20 mouse cellular contexts compared by ENCODE assay signal in the genomic region with DNA sequence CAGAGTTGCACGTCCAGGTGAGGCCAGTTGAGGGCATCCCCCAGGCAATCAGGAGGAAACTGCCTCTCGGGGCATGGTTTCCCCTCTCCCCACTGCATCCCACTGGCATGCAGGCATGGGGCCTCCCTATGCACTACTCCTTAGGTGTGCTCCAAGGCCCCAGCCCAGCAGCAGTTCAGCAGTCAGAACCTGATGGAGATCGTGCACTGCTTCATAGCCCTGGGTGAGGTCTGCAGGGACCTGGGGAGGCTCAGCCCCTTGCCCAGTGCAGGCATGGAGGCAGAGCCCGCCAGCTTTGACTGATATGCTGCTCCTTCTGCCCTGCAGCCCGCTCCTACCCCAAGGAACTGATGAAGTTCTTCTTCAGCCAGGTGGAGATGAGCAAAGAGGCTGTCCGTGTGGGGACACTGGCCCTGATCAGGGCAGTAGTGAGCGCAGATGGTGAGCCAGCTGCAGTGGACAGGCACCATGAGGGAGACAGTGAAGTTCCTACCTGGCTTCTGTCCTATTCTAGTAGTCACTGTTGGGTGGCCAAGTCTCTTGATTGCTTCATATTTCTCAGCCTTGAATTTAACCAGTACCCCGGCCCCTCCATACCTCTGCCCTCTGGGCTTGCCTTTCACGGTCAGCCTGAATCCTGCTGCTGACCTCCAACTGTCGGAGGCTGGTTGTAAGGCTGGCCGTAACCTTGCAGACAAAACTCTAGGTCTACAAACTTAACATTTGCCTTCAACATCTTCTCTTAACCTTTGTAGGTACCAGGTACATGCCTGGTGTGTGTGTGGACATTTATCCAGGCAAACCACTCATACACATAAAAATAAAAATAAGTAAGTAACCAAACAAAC. TPM values are rescaled to one million over a fixed set of nuclear protein-coding genes. Genes with fewer than 3 reads are reported as not detected.
A peak's percentile ranks its signal among the peaks of the same experiment; 100 is the strongest.
DNase-seq lines count a peak whose midpoint lies in the region; ATAC-seq lines count a peak whose summit lies in the region.
"Had no signal": no experiment of that assay in that cellular context is flagged by ENCODE, and none has a peak within 500 bp of the region (broad histone marks: within the 10 kb centered on the region; RNA-seq: fewer than 3 reads in every experiment).

No protein-coding gene starts in this region.

- no peak overlapping the region for H3K4me2 ChIP-seq in hindbrain, embryonic 14.5 days (replicated peaks)
- no peak overlapping the region for H3K4me2 ChIP-seq in hindbrain, embryonic 13.5 days
- no peak overlapping the region for H3K4me2 ChIP-seq in limb, embryonic 13.5 days (replicated peaks)
- H3K4me2 ChIP-seq in midbrain, embryonic 16.5 days (ENCODE audit: low read length): no peak overlapping the region
- H3K4me2 ChIP-seq: heart, embryonic 13.5 days had no signal

- peaks cover 99% of the 10 kb centered on the region for H3K9me3 ChIP-seq in hindbrain, embryonic 14.5 days (ENCODE audit: control insufficient read depth, low read length)
- peaks cover 97% of the 10 kb centered on the region for H3K9me3 ChIP-seq in hindbrain, embryonic 13.5 days
- H3K9me3 ChIP-seq in megakaryocyte, embryonic 14.5 days: peaks cover 85% of the 10 kb centered on the region
- peaks cover 97% of the 10 kb centered on the region for H3K9me3 ChIP-seq in limb, embryonic 13.5 days
- peaks cover 97% of the 10 kb centered on the region for H3K9me3 ChIP-seq in midbrain, embryonic 16.5 days (replicated peaks; ENCODE audit: control insufficient read depth, low read length, poor library complexity, severe bottlenecking)

- H3K27ac ChIP-seq in hindbrain, embryonic 14.5 days: no peak overlapping the region
- H3K27ac ChIP-seq in hindbrain, embryonic 13.5 days: no peak overlapping the region
- no peak overlapping the region for H3K27ac ChIP-seq in limb, embryonic 13.5 days
- no peak overlapping the region for H3K27ac ChIP-seq in midbrain, embryonic 16.5 days (ENCODE audit: low read length)
- H3K27ac ChIP-seq: heart, embryonic 13.5 days had no signal

- no peak overlapping the region for H3K4me3 ChIP-seq in hindbrain, embryonic 14.5 days (replicated peaks; ENCODE audit: low read length)
- no peak overlapping the region for H3K4me3 ChIP-seq in hindbrain, embryonic 13.5 days
- peak overlapping the region; percentile 4 for H3K4me3 ChIP-seq in megakaryocyte, embryonic 14.5 days (replicated peaks)
- no peak overlapping the region for H3K4me3 ChIP-seq in limb, embryonic 13.5 days
- H3K4me3 ChIP-seq in midbrain, embryonic 16.5 days (ENCODE audit: low read depth, low read length): no peak overlapping the region
- H3K4me3 ChIP-seq: heart, embryonic 13.5 days had no signal

- no peaks in the 10 kb centered on the region for H3K4me1 ChIP-seq in hindbrain, embryonic 14.5 days (replicated peaks; ENCODE audit: control insufficient read depth, insufficient read depth, low read length)
- no peaks in the 10 kb centered on the region for H3K4me1 ChIP-seq in hindbrain, embryonic 13.5 days (replicated peaks)
- H3K4me1 ChIP-seq in megakaryocyte, embryonic 14.5 days: no peaks in the 10 kb centered on the region
- H3K4me1 ChIP-seq in limb, embryonic 13.5 days: no peaks in the 10 kb centered on the region
- no peaks in the 10 kb centered on the region for H3K4me1 ChIP-seq in midbrain, embryonic 16.5 days (ENCODE audit: control insufficient read depth, insufficient read depth, low read length)
- H3K4me1 ChIP-seq: heart, embryonic 13.5 days had no signal

- 68% methylated on average over 11 of the region's 11 CpGs for WGBS in hindbrain, embryonic 14.5 days
- 63% methylated on average over 11 of the region's 11 CpGs for WGBS in hindbrain, embryonic 13.5 days
- 65% methylated on average over 11 of the region's 11 CpGs for whole genome bisulfite sequencing in limb, embryonic 13.5 days
- WGBS in midbrain, embryonic 16.5 days: 65% methylated on average over 11 of the region's 11 CpGs

- DNase-seq in hindbrain, embryonic 14.5 days (ENCODE audit: low spot score): no peak
- no peak for DNase-seq in frontal cortex, postnatal 10 days (ENCODE audit: low spot score in 2 of 2)
- DNase-seq: adrenal gland, postnatal 10 days; cerebellum, adult 9-10 months; gastrocnemius, postnatal 25 days; kidney, adult 18-20 months; lung, adult 18-20 months; right cerebral cortex, adult 18-20 months; thymus, postnatal 4 days had no signal

- H3K36me3 ChIP-seq in hindbrain, embryonic 14.5 days (replicated peaks; ENCODE audit: control insufficient read depth, insufficient read depth): no peaks in the 10 kb centered on the region
- no peaks in the 10 kb centered on the region for H3K36me3 ChIP-seq in hindbrain, embryonic 13.5 days
- H3K36me3 ChIP-seq in megakaryocyte, embryonic 14.5 days (replicated peaks; ENCODE audit: low read length): no peaks in the 10 kb centered on the region
- H3K36me3 ChIP-seq in limb, embryonic 13.5 days: no peaks in the 10 kb centered on the region
- no peaks in the 10 kb centered on the region for H3K36me3 ChIP-seq in midbrain, embryonic 16.5 days (ENCODE audit: control insufficient read depth, insufficient read depth, low read length)
- H3K36me3 ChIP-seq: G1E; heart, embryonic 13.5 days had no signal

- H3K27me3 ChIP-seq in hindbrain, embryonic 14.5 days (ENCODE audit: control insufficient read depth, insufficient read depth, low read length): no peaks in the 10 kb centered on the region
- no peaks in the 10 kb centered on the region for H3K27me3 ChIP-seq in hindbrain, embryonic 13.5 days
- peaks cover 6% of the 10 kb centered on the region for H3K27me3 ChIP-seq in megakaryocyte, embryonic 14.5 days (replicated peaks)
- H3K27me3 ChIP-seq in limb, embryonic 13.5 days: no peaks in the 10 kb centered on the region
- no peaks in the 10 kb centered on the region for H3K27me3 ChIP-seq in midbrain, embryonic 16.5 days (ENCODE audit: control insufficient read depth, insufficient read depth, low read depth, low read length)
- H3K27me3 ChIP-seq: heart, embryonic 13.5 days had no signal

- 0 out of 2 replicates have a peak, but pooled peaks have one; percentile 6 for ATAC-seq in hindbrain, embryonic 14.5 days (ENCODE audit: low FRiP score)
- ATAC-seq in hindbrain, embryonic 13.5 days (ENCODE audit: low FRiP score): no peak
- ATAC-seq in megakaryocyte, adult 5-6 weeks (ENCODE audit: poor library complexity, severe bottlenecking): no peak
- 0 out of 2 replicates have a peak, but pooled peaks have one; percentile 1 for ATAC-seq in limb, embryonic 13.5 days (ENCODE audit: low FRiP score, low read depth)
- ATAC-seq in midbrain, embryonic 16.5 days: peak; percentile 5; the same call in 1 of the 2 replicates
- ATAC-seq: forebrain, embryonic 16.5 days had no signal

- H3K9ac ChIP-seq in hindbrain, embryonic 14.5 days: no peak overlapping the region
- no peak overlapping the region for H3K9ac ChIP-seq in hindbrain, embryonic 13.5 days
- no peak overlapping the region for H3K9ac ChIP-seq in limb, embryonic 13.5 days
- H3K9ac ChIP-seq in midbrain, embryonic 16.5 days (ENCODE audit: low read depth, low read length): no peak overlapping the region
- H3K9ac ChIP-seq: heart, embryonic 13.5 days had no signal

RNA-seq across cellular contexts. Expression of gene Mroh2a, which starts 8.5 kb away (rescaled TPM):
- 1.1 and 2.0 TPM in 2 replicates for polyA plus RNA-seq in hindbrain, embryonic 14.5 days (2014; fragmentation: Nextera tagmentation; extraction: Ambion mirVana)
- polyA plus RNA-seq in hindbrain, embryonic 13.5 days (2015; fragmentation: Nextera tagmentation; extraction: Ambion mirVana): 0.66 and 0.79 TPM in 2 replicates
- not detected in 2 replicates for polyA plus RNA-seq in megakaryocyte, embryonic 14.5 days (2012; ENCODE audit: insufficient read depth, low replicate concordance)
- 0.47 and 1.2 TPM in 2 replicates for total RNA-seq in megakaryocyte, adult 5-6 weeks (2015)
- 0.28 and 0.37 TPM in 2 replicates for total RNA-seq in megakaryocyte, adult 5-6 weeks (2017)
- polyA plus RNA-seq in limb, embryonic 13.5 days (2015; fragmentation: Nextera tagmentation; extraction: Ambion mirVana): 1.0 and 1.3 TPM in 2 replicates
- polyA plus RNA-seq in midbrain, embryonic 16.5 days (2015; fragmentation: Nextera tagmentation; extraction: Ambion mirVana): 0.75 and 0.92 TPM in 2 replicates
- total RNA-seq: gastrocnemius, postnatal 25 days had no signal
- polyA plus RNA-seq: G1E had no signal

RNA-seq across cellular contexts. Expression of gene Ugt1a1, which starts 23.5 kb away (rescaled TPM):
- not detected in 2 replicates for polyA plus RNA-seq in hindbrain, embryonic 14.5 days (2014; fragmentation: Nextera tagmentation; extraction: Ambion mirVana)
- not detected in 2 replicates for polyA plus RNA-seq in hindbrain, embryonic 13.5 days (2015; fragmentation: Nextera tagmentation; extraction: Ambion mirVana)
- not detected in 2 replicates for polyA plus RNA-seq in megakaryocyte, embryonic 14.5 days (2012; ENCODE audit: insufficient read depth, low replicate concordance)
- total RNA-seq in megakaryocyte, adult 5-6 weeks (2015): 0.29 and 1.1 TPM in 2 replicates
- total RNA-seq in megakaryocyte, adult 5-6 weeks (2017): 0.37 TPM in 1 of 2 replicates, not detected in the other
- 0.33 and 0.74 TPM in 2 replicates for polyA plus RNA-seq in limb, embryonic 13.5 days (2015; fragmentation: Nextera tagmentation; extraction: Ambion mirVana)
- polyA plus RNA-seq in midbrain, embryonic 16.5 days (2015; fragmentation: Nextera tagmentation; extraction: Ambion mirVana): not detected in 2 replicates
- total RNA-seq: layer of hippocampus, postnatal 10 days had no signal
- polyA plus RNA-seq: forebrain, embryonic 16.5 days; G1E; heart, embryonic 13.5 days; hindbrain, embryonic 11.5 days had no signal

RNA-seq across cellular contexts. Expression of gene Dnajb3, which starts 29.7 kb away (rescaled TPM):
- polyA plus RNA-seq in hindbrain, embryonic 14.5 days (2014; fragmentation: Nextera tagmentation; extraction: Ambion mirVana): 11.9 and 16.5 TPM in 2 replicates
- polyA plus RNA-seq in hindbrain, embryonic 13.5 days (2015; fragmentation: Nextera tagmentation; extraction: Ambion mirVana): 15.6 and 15.8 TPM in 2 replicates
- not detected in 2 replicates for polyA plus RNA-seq in megakaryocyte, embryonic 14.5 days (2012; ENCODE audit: insufficient read depth, low replicate concordance)
- 0.66 TPM in 1 of 2 replicates, not detected in the other for total RNA-seq in megakaryocyte, adult 5-6 weeks (2015)
- total RNA-seq in megakaryocyte, adult 5-6 weeks (2017): not detected in 2 replicates
- 13.1 and 13.3 TPM in 2 replicates for polyA plus RNA-seq in limb, embryonic 13.5 days (2015; fragmentation: Nextera tagmentation; extraction: Ambion mirVana)
- polyA plus RNA-seq in midbrain, embryonic 16.5 days (2015; fragmentation: Nextera tagmentation; extraction: Ambion mirVana): 12.8 and 13.1 TPM in 2 replicates
- polyA plus RNA-seq: G1E had no signal

RNA-seq across cellular contexts. Expression of gene Ugt1a2, which starts 34.9 kb away (rescaled TPM):
- not detected in 2 replicates for polyA plus RNA-seq in hindbrain, embryonic 14.5 days (2014; fragmentation: Nextera tagmentation; extraction: Ambion mirVana)
- not detected in 2 replicates for polyA plus RNA-seq in hindbrain, embryonic 13.5 days (2015; fragmentation: Nextera tagmentation; extraction: Ambion mirVana)
- polyA plus RNA-seq in megakaryocyte, embryonic 14.5 days (2012; ENCODE audit: insufficient read depth, low replicate concordance): not detected in 2 replicates
- 2.5 and 4.1 TPM in 2 replicates for total RNA-seq in megakaryocyte, adult 5-6 weeks (2015)
- 0.12 and 1.2 TPM in 2 replicates for total RNA-seq in megakaryocyte, adult 5-6 weeks (2017)
- not detected in 2 replicates for polyA plus RNA-seq in limb, embryonic 13.5 days (2015; fragmentation: Nextera tagmentation; extraction: Ambion mirVana)
- not detected in 2 replicates for polyA plus RNA-seq in midbrain, embryonic 16.5 days (2015; fragmentation: Nextera tagmentation; extraction: Ambion mirVana)
- total RNA-seq: layer of hippocampus, postnatal 10 days; left cerebral cortex, postnatal 14 days had no signal
- polyA plus RNA-seq: forebrain, embryonic 16.5 days; G1E; heart, embryonic 13.5 days; hindbrain, embryonic 11.5 days had no signal

RNA-seq across cellular contexts. Expression of gene Hjurp, which starts 42.2 kb away (rescaled TPM):
- polyA plus RNA-seq in hindbrain, embryonic 14.5 days (2014; fragmentation: Nextera tagmentation; extraction: Ambion mirVana): 64.1 and 64.5 TPM in 2 replicates
- polyA plus RNA-seq in hindbrain, embryonic 13.5 days (2015; fragmentation: Nextera tagmentation; extraction: Ambion mirVana): 82.0 and 82.8 TPM in 2 replicates
- polyA plus RNA-seq in megakaryocyte, embryonic 14.5 days (2012; ENCODE audit: insufficient read depth, low replicate concordance): 2.4 and 4.0 TPM in 2 replicates
- total RNA-seq in megakaryocyte, adult 5-6 weeks (2015): 99.8 and 112 TPM in 2 replicates
- total RNA-seq in megakaryocyte, adult 5-6 weeks (2017): 174 and 189 TPM in 2 replicates
- 190 and 205 TPM in 2 replicates for polyA plus RNA-seq in limb, embryonic 13.5 days (2015; fragmentation: Nextera tagmentation; extraction: Ambion mirVana)
- polyA plus RNA-seq in midbrain, embryonic 16.5 days (2015; fragmentation: Nextera tagmentation; extraction: Ambion mirVana): 77.3 and 87.0 TPM in 2 replicates

Comparison
In these comparisons a context has a peak if more than half of its experiments do, and no peak if none do; other contexts are left out.
1. ATAC-seq: peak in hindbrain, embryonic 14.5 days (single experiment), limb, embryonic 13.5 days (single experiment) and midbrain, embryonic 16.5 days (single experiment); none in hindbrain, embryonic 13.5 days (single experiment) and megakaryocyte, adult 5-6 weeks (single experiment).
2. RNA of gene Dnajb3, which starts 29.7 kb away (polyA plus RNA-seq): 11.9 to 16.5 TPM in hindbrain, embryonic 14.5 days, 15.6 to 15.8 TPM in hindbrain, embryonic 13.5 days, 13.1 to 13.3 TPM in limb, embryonic 13.5 days and 12.8 to 13.1 TPM in midbrain, embryonic 16.5 days; not detected in megakaryocyte, embryonic 14.5 days; every median in the first group is over 10 times any median in the second.